Mouse (Mus musculus): ENCODE data around the gene Hoxc9.

Gene Hoxc9

DNA sequence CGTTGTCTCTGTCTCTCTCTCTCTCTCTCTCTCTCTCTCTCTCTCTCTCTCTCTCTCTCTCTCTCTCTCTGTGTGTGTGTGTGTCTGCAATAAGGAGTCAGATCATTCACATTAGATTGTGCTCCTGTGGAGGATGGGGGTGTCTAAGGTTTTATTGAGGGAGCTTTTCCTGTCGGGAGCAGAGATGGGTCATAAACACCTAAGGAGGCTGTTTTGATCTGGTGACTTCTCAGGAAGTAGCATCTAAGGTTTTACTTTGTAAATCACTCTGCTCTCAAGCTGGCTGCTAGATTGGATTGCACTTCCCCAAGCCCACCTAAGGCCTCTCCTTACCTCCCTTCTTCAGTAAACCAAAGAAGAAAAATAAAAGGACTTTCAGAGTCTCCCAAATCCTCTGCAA, 47.9 kb downstream of the Hoxc9 start:
- no peak for DNase-seq (ENCODE audit: low spot score in 2 of 2)

DNA sequence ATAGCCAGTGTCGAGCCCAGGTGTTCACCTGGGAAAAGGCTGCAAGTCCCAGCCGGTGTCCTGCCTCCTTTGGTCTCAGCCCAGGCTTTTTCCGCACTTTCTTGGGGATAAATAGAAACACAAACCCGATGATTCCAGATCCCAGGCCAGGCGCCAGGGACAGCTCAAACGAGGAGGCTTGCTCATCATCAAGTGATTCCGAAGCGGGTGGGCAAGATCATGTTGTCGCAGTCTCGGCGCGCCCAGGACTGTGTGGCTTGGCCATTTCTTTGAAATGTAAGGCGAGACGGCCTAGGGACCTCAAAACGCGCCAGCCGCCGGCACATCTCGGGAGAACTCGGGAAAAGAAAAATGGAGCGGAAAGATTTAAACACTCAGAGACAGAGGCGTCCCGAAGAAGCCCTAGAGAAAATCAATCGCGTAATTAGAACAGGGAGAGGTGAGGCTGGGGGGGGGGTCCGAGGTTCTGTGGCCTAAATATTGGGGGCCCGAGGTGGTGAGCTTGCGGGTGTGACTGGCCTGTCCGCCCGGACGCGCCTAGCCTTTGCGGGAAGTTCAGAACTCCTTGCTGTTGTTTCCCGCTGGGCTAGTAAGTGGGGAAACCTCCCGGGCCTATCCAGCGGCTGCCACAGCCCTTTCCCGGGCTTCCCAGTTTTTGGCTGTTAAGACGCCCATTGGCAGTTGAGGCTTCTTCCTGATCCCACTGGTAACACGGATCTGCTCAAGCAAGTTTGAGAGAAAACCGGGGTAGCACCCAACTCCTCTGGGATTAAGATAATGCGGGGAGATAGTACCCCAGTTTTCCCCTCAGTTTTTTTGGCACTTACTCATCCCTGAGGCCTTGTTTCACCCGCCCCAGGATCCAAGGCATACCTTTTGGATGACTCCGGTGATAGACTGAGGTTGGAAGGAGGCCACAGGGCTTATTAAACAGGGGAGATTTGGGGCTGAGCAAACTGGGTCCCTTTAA, 51.3 kb downstream of the Hoxc9 start:
- DNase-seq (ENCODE audit: low spot score in 2 of 2) = no peak

- DNase-seq (ENCODE audit: low spot score in 2 of 2) = no peak
These were observed 52.8 kb downstream of the Hoxc9 start for GRCm38 (mm10) chr15:103028916-103029512.

DNA sequence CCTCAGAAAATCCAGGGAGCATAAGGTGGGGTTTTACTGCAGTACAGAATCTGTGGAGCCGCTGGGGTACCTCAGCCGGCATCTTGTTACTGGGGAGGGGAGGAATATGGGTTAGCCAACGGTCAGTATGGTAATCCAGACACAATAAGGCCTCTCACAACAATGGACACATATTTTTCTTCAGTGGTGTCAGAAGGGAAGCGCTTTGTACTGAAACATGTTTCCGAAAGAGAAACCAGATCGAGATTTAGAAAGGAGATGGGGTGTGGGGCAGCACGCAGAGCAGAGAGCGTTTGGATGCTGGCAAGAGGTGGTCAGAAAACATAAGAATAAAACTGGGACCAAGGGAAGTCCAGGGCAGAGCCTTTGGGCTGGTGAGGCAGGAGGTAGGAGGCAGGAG, 53.9 kb downstream of the Hoxc9 start:
- DNase-seq (ENCODE audit: low spot score in 2 of 2) = no peak

DNA sequence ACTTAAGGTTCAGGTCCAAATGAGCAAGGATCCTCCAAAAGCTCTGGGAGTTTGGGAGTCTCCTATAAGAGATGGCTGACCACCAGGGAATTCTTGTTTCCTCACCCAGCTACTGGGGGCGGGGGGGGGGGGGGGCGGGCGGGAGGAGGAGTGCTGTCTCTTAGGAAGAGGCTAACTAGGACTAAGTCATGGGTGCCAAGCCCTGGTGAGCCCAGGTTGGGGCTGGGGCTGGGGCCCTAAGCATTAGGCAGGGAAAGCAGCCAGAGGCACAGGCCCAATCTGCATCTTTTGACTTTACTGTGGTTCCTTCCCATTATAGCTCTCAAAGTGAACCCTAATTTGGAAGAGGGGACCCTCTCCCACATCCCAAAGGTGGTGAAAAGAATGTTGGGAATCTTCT, 55.9 kb downstream of the Hoxc9 start:
- no peak for DNase-seq (ENCODE audit: low spot score in 2 of 2)

DNA sequence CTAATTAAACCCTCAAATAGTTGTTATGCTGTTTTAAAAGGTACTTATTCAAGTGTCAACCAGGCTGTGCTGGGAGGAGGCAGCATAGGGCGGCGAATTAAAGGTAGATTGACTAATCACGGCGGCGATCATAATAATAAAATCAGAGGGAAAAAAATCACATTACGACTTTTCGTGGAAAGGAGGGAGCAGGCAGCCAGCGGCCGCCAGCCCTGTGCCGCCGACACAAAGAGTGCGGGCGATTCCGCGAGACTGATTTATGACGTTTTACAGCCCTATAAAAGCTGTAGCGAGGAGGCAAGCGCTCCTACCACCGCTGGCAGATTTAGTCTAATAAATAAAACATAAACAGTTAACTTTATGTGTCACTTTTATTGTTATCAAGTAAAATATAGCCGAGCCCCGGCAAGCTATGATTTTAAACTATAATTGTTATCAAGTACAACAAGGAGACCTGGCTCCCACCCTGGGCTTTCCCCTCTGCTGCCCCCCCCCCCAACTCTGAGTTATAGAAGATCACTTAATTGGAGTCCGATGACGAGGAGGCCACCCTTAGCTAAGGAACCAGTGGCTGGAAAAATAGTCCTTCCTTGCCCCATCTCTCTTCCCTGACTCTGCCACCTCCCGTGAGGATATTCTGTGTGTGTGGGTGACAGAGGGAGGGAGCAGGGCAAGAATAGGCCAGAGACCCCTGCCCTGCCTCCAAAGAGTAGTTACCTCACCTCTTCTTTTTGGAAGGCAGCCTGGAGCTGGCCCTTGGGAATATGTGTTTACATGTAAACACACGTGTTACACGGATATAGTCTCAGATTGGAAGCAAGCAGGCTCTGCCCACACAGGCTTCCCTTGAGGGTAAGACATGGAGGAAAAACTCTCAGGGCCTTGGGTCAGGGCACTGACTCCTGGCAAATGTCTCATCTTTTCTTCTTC, 56.7 kb downstream of the Hoxc9 start:
- DNase-seq (ENCODE audit: low spot score in 2 of 2) = no peak

DNA sequence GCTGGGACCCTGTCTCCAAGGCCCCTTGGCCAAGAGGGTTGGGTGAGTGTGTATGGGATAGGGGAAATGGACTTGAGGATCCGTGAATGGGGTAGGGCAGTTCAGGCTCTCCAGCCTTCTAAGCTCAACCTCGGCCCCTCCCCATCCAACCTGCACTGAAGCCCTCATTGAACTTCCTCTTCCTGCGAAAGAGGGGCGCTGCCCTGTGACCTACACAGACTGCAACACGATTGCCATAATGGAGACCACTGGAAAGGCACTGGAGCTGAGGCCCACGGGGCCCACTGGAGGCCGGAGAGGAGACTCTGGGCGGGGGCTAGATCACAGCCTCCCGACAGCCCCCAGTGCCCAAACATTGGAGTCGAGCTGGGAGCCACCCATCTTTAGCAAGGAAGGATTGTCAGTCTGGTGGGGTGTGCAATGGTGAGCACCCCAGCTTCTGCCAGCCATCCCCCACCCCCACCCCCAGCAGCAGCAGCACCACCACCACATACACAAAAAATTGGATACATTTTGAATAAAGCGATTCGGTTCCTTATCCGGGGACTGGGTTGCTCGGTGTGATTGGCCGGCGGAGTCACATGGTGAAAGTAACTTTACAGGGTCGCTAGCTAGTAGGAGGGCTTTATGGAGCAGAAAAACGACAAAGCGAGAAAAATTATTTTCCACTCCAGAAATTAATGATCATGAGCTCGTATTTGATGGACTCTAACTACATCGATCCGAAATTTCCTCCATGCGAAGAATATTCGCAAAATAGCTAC, 58.0 kb downstream of the Hoxc9 start:
- no peak for DNase-seq (ENCODE audit: low spot score in 2 of 2)

Measured in left cerebral cortex, adult 9 months (tissue).